Mouse (Mus musculus) stomach, postnatal 0 days (tissue): Measurements from ENCODE around the gene Mettl9.

ENCODE experiments used
- CTCF ChIP-seq: IDR thresholded peaks from 2 replicates; pipeline ENCODE4 v1.5.1; 2016; ENCODE audit warnings: antibody characterized with exemption, low read depth, mild to moderate bottlenecking, moderate library complexity
- EP300 ChIP-seq: optimal IDR thresholded peaks from 2 replicates; pipeline ENCODE3; 2016; ENCODE audit warnings: antibody characterized with exemption

DNA sequence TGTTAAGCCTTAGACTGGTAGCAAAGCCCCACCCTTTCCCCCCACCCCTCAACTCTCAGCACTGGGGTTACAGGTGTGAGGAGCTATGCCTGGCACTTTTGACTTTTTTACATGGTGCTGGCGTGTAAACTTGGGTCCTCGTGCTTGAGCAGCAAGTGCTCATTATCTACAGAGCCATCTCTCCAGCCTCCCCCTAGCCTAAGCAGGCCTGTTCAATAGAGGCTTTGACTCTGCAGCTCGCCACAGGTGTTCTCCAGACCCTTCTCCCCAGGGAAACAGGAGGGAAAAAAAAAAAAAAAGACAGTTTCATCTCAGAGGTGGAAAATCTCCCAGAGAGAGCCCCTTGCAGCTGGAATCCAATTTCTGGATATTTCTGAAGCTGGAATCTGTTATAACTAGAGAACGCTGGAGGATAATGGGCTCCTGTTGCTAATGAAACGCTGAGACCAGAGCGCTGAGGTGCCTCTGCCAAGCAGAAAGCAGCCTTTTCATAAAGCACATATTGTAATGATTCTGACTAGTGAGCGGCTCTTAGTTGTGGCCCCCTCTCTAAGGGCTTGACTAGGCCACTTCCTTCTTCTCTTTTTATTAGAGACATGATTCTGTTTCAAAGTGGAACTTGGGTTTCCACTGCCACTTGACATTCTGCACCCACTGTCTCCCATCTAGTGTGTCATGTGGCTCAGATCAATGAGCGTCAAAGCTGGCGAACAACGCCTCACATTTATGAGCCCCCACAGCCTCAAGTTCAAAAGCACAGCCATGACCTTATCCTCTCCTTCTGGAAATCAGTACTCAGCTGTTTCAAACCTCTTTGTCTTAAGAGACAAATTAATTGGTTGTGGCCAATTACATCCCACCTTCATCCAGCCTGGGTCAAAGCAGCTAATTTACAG lies 22.2 kb upstream of the Mettl9 start:
- TF ChIP-seq CTCF (no peak), EP300 (no peak)
